Mouse (Mus musculus) forebrain, embryonic 16.5 days (tissue): ENCODE measurements around the gene Chka. TPM values are rescaled to one million over a fixed set of nuclear protein-coding genes. Genes with fewer than 3 reads are reported as not detected.

Experiments
- ATAC-seq: fragments of 200-750 bp; cut with Nextera tagmentation; 2 replicates; pipeline ENCODE4 v1.8.0; 2017; ENCODE audit warnings: mild to moderate bottlenecking, moderate library complexity
- H3K27ac ChIP-seq: fragments of 300-500 bp; sonication (generic); 2 replicates; pipeline ENCODE4 v1.5.1; 2014; ENCODE audit warnings: low read length, control low read depth
- H3K27me3 ChIP-seq: fragments of 300-500 bp; sonication (generic); replicated peaks from 2 replicates; pipeline ENCODE4 v1.6.1; 2014; ENCODE audit warnings: low read length; ENCODE audit not compliant: control insufficient read depth, insufficient read depth
- H3K36me3 ChIP-seq: fragments of 300-500 bp; sonication (generic); 2 replicates; pipeline ENCODE4 v1.6.1; 2014; ENCODE audit not compliant: control insufficient read depth, insufficient read depth
- H3K4me1 ChIP-seq: fragments of 300-500 bp; sonication (generic); replicated peaks from 2 replicates; pipeline ENCODE4 v1.6.1; 2014; ENCODE audit warnings: low read length; ENCODE audit not compliant: control insufficient read depth, insufficient read depth
- H3K4me2 ChIP-seq: fragments of 300-500 bp; sonication (generic); 2 replicates; pipeline ENCODE4 v1.6.1; 2014; ENCODE audit warnings: mild to moderate bottlenecking, low read length, control low read depth
- H3K4me3 ChIP-seq: fragments of 300-500 bp; sonication (generic); replicated peaks from 2 replicates; pipeline ENCODE4 v1.5.1; 2014; ENCODE audit warnings: mild to moderate bottlenecking, low read length, control low read depth
- H3K9ac ChIP-seq: fragments of 300-500 bp; sonication (generic); replicated peaks from 2 replicates; pipeline ENCODE4 v1.6.1; 2014; ENCODE audit warnings: low read depth, low read length, control low read depth
- H3K9me3 ChIP-seq: fragments of 300-500 bp; sonication (generic); 2 replicates; pipeline ENCODE4 v1.6.1; 2016; ENCODE audit warnings: low read length; ENCODE audit not compliant: control insufficient read depth
- WGBS: fragments of 180-500 bp; shearing (Covaris S2); extraction: QIAGEN DNeasy Blood & Tissue Kit; methylation state at CpG from one replicate; pipeline ENCODE4 v1.1.7; 2014; 5-methylcytosine and 5-hydroxymethylcytosine counted together
- polyA plus RNA-seq: library from polyadenylated mRNA; unstranded; fragments of >200 nt; fragmentation: Nextera tagmentation; extraction: Ambion mirVana; gene quantifications from 2 replicates; pipeline ENCODE4 v1.2.1, GENCODE M21; 2015

Gene Chka
- polyA plus RNA-seq, 1 experiment from 2014 or later, result 66.7 TPM

DNA sequence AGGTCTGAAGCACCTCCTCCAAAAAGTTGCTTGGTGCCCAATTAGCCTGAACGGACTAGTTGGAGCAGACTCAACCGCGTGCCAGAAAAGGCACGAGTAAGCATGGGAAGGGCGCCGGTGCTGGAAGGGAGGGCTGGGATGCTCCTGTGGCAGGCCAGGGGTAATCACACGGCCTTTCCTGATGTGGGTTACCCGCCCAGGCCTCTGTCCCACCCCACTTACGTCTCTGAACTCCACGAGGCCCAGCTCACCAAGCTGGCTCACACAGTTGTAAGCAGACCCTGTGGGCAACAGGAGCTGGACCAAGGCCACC, 52.7 kb downstream of the Chka start:
- no peak for ATAC-seq
- H3K4me2 ChIP-seq, result no peak overlapping the region

DNA sequence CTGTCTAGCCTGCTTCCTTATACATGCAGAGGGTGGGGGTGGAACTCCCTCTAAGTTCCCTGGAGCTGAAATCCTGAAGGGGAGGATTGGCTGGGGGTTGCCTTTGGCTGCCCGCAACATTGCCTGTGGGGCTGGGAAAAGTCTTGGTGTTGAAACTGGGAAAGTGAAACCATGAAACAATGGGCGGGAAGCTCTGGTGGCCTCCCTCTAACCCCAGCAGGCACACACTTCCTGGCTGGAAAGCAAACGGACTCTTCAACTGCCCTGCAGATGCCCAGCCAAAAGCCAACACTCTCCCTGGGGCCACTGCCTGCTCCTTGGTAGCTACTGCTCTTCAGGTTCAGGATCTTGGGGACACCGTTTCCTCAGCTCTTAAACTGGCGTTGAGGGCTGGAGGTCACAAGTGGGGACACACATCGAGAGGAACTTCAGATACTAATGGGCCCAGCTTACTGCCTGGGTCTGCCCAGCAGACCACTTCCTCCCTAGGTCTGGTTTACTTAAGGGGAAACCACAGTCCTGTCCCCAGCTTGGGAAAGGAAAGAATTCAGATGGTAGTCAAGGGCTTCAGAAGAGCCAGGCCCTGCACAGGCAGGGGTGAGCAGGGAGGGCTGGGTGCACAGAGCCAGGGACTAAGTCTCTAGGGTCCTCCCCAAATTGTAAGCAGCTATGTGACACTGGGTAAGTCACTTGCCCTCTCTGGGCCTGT, 53.8 kb downstream of the Chka start:
- ATAC-seq, result no peak
- 57% methylated on average over 6 of the region's 6 CpGs for WGBS
- Histone ChIP-seq H3K9me3 (no peaks in the 10 kb centered on the region), H3K9ac (no peak overlapping the region), H3K27ac (no peak overlapping the region), H3K27me3 (no peaks in the 10 kb centered on the region), H3K4me1 (peaks cover 8% of the 10 kb centered on the region), H3K36me3 (no peaks in the 10 kb centered on the region), H3K4me2 (no peak overlapping the region), H3K4me3 (no peak overlapping the region)

More for the DNA sequence above, 52.7 kb downstream of the Chka start:
- H3K9ac ChIP-seq, result no peak overlapping the region
- no peak overlapping the region for H3K4me3 ChIP-seq
- H3K4me1 ChIP-seq, result peaks cover 8% of the 10 kb centered on the region
- WGBS, result 67% methylated on average over 10 of the region's 10 CpGs
- no peaks in the 10 kb centered on the region for H3K36me3 ChIP-seq
- H3K27ac ChIP-seq, result no peak overlapping the region
- H3K9me3 ChIP-seq, result no peaks in the 10 kb centered on the region
- H3K27me3 ChIP-seq, result no peaks in the 10 kb centered on the region

- Histone ChIP-seq H3K27me3 (no peaks in the 10 kb centered on the region), H3K9me3 (no peaks in the 10 kb centered on the region), H3K27ac (no peak overlapping the region), H3K4me1 (peaks cover 8% of the 10 kb centered on the region), H3K9ac (no peak overlapping the region; the same call in 1 of the 2 replicates), H3K4me2 (peak overlapping the region; percentile 76), H3K36me3 (no peaks in the 10 kb centered on the region), H3K4me3 (peak overlapping the region; percentile 47)
- 38% methylated on average over 10 of the region's 10 CpGs for WGBS
- peak; percentile 10; the same call in 1 of the 2 replicates for ATAC-seq
These were observed 54.8 kb downstream of the Chka start for GRCm38 (mm10) chr19:3906326-3906725.

DNA sequence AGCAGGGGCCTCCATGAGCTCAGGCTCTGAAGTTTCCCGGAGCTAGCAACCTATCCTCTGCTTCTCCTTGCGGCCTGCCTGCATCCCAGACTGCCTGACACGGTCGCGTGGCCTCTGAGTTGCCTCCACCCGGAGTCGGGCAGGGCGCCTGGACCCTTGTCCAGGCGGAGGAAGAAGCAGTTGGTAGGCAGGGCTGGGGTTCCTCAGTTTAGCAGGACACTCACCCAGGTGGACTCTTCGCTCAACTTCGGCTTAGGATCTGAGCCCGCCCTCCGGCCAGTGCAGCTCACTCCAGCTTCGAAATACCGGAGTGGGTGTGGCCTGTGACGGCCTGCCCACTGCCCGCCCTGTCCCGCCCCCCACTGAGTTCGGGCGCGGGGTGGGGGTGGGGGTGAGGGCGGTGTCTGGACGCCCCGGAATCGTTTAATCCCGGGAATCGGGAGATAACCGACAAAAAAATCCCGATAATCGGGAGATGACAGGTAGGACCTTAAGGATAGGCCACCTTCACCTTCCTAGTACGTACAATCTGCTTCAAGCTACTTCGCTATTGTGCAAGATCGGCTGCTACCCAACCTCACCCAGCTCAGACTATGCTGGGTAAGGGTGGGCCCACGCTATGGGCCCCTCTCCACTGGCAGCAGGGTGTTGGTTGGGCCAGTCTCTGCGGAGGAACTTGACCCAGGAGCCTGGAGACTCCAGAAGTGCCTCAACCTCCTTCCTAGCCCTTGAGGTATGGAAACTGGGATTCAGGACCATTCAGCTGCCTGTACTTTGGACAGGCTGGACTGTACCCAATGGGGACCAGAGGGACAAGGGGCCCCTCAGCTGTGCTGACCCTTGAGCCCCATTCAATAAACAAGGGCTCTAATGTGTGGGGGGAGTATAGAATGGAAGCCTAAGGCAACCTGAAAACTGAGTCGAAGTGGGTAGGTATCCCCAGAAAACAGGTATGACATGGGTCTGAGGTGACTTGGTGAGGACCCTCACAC, 55.5 kb downstream of the Chka start, which contains the start of gene Tcirg1:
Tcirg1 (minus strand) TSS at position 339 of the 992 bp plus-strand sequence.
- H3K27me3 ChIP-seq, result no peaks in the 10 kb centered on the region
- no peaks in the 10 kb centered on the region for H3K9me3 ChIP-seq
- peak within 1 kb of the TSS; percentile 76 for H3K4me2 ChIP-seq
- WGBS, result 5% methylated on average over 36 of the region's 36 CpGs
- H3K27ac ChIP-seq, result no peak within 1 kb of the TSS
- H3K4me1 ChIP-seq, result peaks cover 15% of the 10 kb centered on the region
- peak; percentile 57 for ATAC-seq
- H3K4me3 ChIP-seq, result peak within 1 kb of the TSS; percentile 47
- H3K9ac ChIP-seq, result peak within 1 kb of the TSS; percentile 56
- no peaks in the 10 kb centered on the region for H3K36me3 ChIP-seq

- Histone ChIP-seq H3K9ac (no peak overlapping the region), H3K4me3 (no peak overlapping the region), H3K9me3 (no peaks in the 10 kb centered on the region), H3K36me3 (no peaks in the 10 kb centered on the region), H3K4me1 (peaks cover 16% of the 10 kb centered on the region), H3K27me3 (no peaks in the 10 kb centered on the region), H3K4me2 (no peak overlapping the region), H3K27ac (no peak overlapping the region)
- no peak for ATAC-seq
- WGBS, result 77% methylated on average over 8 of the region's 8 CpGs
These were observed 56.5 kb downstream of the Chka start for GRCm38 (mm10) chr19:3907876-3908660.

- no peak for ATAC-seq
- Histone ChIP-seq H3K27ac (no peak overlapping the region), H3K9ac (no peak overlapping the region), H3K36me3 (no peaks in the 10 kb centered on the region), H3K27me3 (no peaks in the 10 kb centered on the region), H3K4me2 (no peak overlapping the region), H3K9me3 (no peaks in the 10 kb centered on the region), H3K4me1 (peaks cover 24% of the 10 kb centered on the region), H3K4me3 (no peak overlapping the region)
- WGBS, result 85% methylated on average over 5 of the region's 5 CpGs
These were observed 58.6 kb downstream of the Chka start for GRCm38 (mm10) chr19:3910206-3910605.

- ATAC-seq, result peak; percentile 99
- Histone ChIP-seq H3K4me1 (peaks cover 16% of the 10 kb centered on the region), H3K27ac (peak within 1 kb of the TSS; percentile 68), H3K4me3 (peak within 1 kb of the TSS; percentile 75), H3K36me3 (no peaks in the 10 kb centered on the region), H3K4me2 (peak within 1 kb of the TSS; percentile 66), H3K9ac (peak within 1 kb of the TSS; percentile 73), H3K9me3 (no peaks in the 10 kb centered on the region), H3K27me3 (no peaks in the 10 kb centered on the region)
- under 1% methylated on average over 43 of the region's 43 CpGs for WGBS
These were observed 61.0 kb downstream of the Chka start, which contains the start of gene Ndufs8 for GRCm38 (mm10) chr19:3912337-3913204. Gene Ndufs8 (minus strand): TSS chr19:3912774.

GRCm38 (mm10) chr19:3913692-3914091, 62.1 kb downstream of the Chka start:
- H3K4me3 ChIP-seq, result peak overlapping the region; percentile 75
- peak overlapping the region; percentile 66 for H3K4me2 ChIP-seq
- H3K4me1 ChIP-seq, result peaks cover 16% of the 10 kb centered on the region
- H3K27me3 ChIP-seq, result no peaks in the 10 kb centered on the region
- no peak overlapping the region for H3K27ac ChIP-seq
- ATAC-seq, result no peak
- no peak overlapping the region for H3K9ac ChIP-seq
- no peaks in the 10 kb centered on the region for H3K36me3 ChIP-seq
- 85% methylated on average over 8 of the region's 8 CpGs for WGBS
- H3K9me3 ChIP-seq, result no peaks in the 10 kb centered on the region
